Mouse (Mus musculus) G1E (cell line): ENCODE results near the gene Tmco4.
"Not testable (repeated sequence)": the region's sequence is repeated elsewhere in the genome, so short reads cannot be mapped to it uniquely, and the experiment has no call there.

ENCODE experiments used
- CTCF ChIP-seq: IDR thresholded peaks from 2 replicates; pipeline ENCODE4 v1.5.1; 2012; ENCODE audit warnings: low read depth, low read length, inconsistent platforms, mixed read lengths
- GATA1 ChIP-seq: IDR thresholded peaks from 2 replicates; pipeline ENCODE4 v1.6.1; 2012; ENCODE audit warnings: borderline replicate concordance, low read length, inconsistent platforms, mixed read lengths
- POLR2AphosphoS5 ChIP-seq: IDR thresholded peaks from 2 replicates; pipeline ENCODE4 v1.6.1; 2012; ENCODE audit warnings: low read depth, low read length, inconsistent platforms; ENCODE audit not compliant: insufficient replicate concordance
- TAL1 ChIP-seq: conservative IDR thresholded peaks from 2 replicates; pipeline ENCODE4 v1.6.1; 2012; ENCODE audit warnings: low read depth, low read length, inconsistent platforms, mixed read lengths

- not testable (repeated sequence) for TF ChIP-seq CTCF, POLR2AphosphoS5, GATA1, TAL1
Observed at GRCm38 (mm10) chr4:138974540-138974939, 1.9 kb downstream of the Tmco4 start.
